Mouse (Mus musculus) heart, postnatal 0 days (tissue): ENCODE measurements at regions not wholly inside any gene's neighbourhood (a gene's known extent, or its start where the extent isn't known, plus 50 kb on each side); places are given as distances from the start of the nearest gene placed in this dataset.

ENCODE experiments used
- ATAC-seq: fragments of 200-750 bp; cut with Nextera tagmentation; 2 replicates; pipeline ENCODE4 v1.8.0; 2017; ENCODE audit warnings: low read depth, moderate number of reproducible peaks, moderate library complexity; ENCODE audit not compliant: insufficient read depth
- DNase-seq: peaks from one replicate; pipeline ENCODE4 v3.0.0-alpha.2; 2016; ENCODE audit warnings: low spot score
- H3K27ac ChIP-seq: fragments of 300-500 bp; sonication (generic); 2 replicates; pipeline ENCODE4 v1.5.1; 2014; ENCODE audit warnings: low read depth, mild to moderate bottlenecking
- H3K27me3 ChIP-seq: fragments of 300-500 bp; sonication (generic); 2 replicates; pipeline ENCODE4 v1.6.1; 2014; ENCODE audit warnings: low read length, mixed read lengths; ENCODE audit not compliant: control insufficient read depth, insufficient read depth
- H3K36me3 ChIP-seq: fragments of 300-500 bp; sonication (generic); replicated peaks from 2 replicates; pipeline ENCODE4 v1.6.1; 2014; ENCODE audit warnings: low read length, mixed read lengths; ENCODE audit not compliant: control insufficient read depth, insufficient read depth
- H3K4me1 ChIP-seq: fragments of 300-500 bp; sonication (generic); 2 replicates; pipeline ENCODE4 v1.6.1; 2014; ENCODE audit warnings: antibody characterized with exemption; ENCODE audit not compliant: control insufficient read depth, insufficient read depth
- H3K4me2 ChIP-seq: fragments of 300-500 bp; sonication (generic); 2 replicates; pipeline ENCODE4 v1.6.1; 2014; ENCODE audit warnings: low read depth, mild to moderate bottlenecking, low read length, moderate library complexity
- H3K4me3 ChIP-seq: fragments of 300-500 bp; sonication (generic); 2 replicates; pipeline ENCODE4 v1.5.1; 2014; ENCODE audit warnings: low read depth, low read length
- H3K9ac ChIP-seq: fragments of 300-500 bp; sonication (generic); replicated peaks from 2 replicates; pipeline ENCODE4 v1.6.1; 2014; ENCODE audit warnings: low read depth, low read length, mixed read lengths
- H3K9me3 ChIP-seq: fragments of 300-500 bp; sonication (generic); replicated peaks from 2 replicates; pipeline ENCODE4 v1.6.1; 2016; ENCODE audit warnings: low read length; ENCODE audit not compliant: control insufficient read depth
- CTCF ChIP-seq: IDR thresholded peaks from 2 replicates; pipeline ENCODE4 v1.5.1; 2016; ENCODE audit warnings: antibody characterized with exemption, control low read depth, low read depth
- EP300 ChIP-seq: IDR thresholded peaks from 2 replicates; pipeline ENCODE4 v1.6.1; 2016; ENCODE audit warnings: antibody characterized with exemption, low read depth
- WGBS: fragments of 180-500 bp; shearing (Covaris S2); extraction: QIAGEN DNeasy Blood & Tissue Kit; methylation state at CpG from one replicate; pipeline ENCODE4 v1.1.7; 2014; 5-methylcytosine and 5-hydroxymethylcytosine counted together

- DNase-seq (no peak), ATAC-seq (no peak)
- Histone ChIP-seq H3K27me3 (no peaks in the 10 kb centered on the region), H3K36me3 (no peaks in the 10 kb centered on the region), H3K4me1 (no peaks in the 10 kb centered on the region), H3K4me3 (no peak overlapping the region), H3K9me3 (no peaks in the 10 kb centered on the region), H3K27ac (no peak overlapping the region), H3K9ac (no peak overlapping the region), H3K4me2 (no peak overlapping the region)
- TF ChIP-seq CTCF (no peak), EP300 (no peak)
- 81% methylated on average over 2 of the region's 2 CpGs for WGBS
These were observed 142.4 kb upstream of the Col1a2 start for GRCm38 (mm10) chr6:4362220-4362619.

GRCm38 (mm10) chr6:4375465-4376037, 129.1 kb upstream of the Col1a2 start:
- no peak overlapping the region for H3K4me3 ChIP-seq
- TF ChIP-seq EP300 (no peak), CTCF (no peak)
- H3K4me1 ChIP-seq, result no peaks in the 10 kb centered on the region
- no peaks in the 10 kb centered on the region for H3K27me3 ChIP-seq
- H3K27ac ChIP-seq, result no peak overlapping the region
- no peaks in the 10 kb centered on the region for H3K36me3 ChIP-seq
- ATAC-seq (no peak), DNase-seq (no peak)
- no peak overlapping the region for H3K9ac ChIP-seq
- no peak overlapping the region for H3K4me2 ChIP-seq
- no peaks in the 10 kb centered on the region for H3K9me3 ChIP-seq
- WGBS, result 77% methylated on average over 12 of the region's 12 CpGs

GRCm38 (mm10) chr6:4396808-4397207, 107.8 kb upstream of the Col1a2 start:
- WGBS, result 93% methylated on average over 7 of the region's 7 CpGs
- no peaks in the 10 kb centered on the region for H3K27me3 ChIP-seq
- H3K9ac ChIP-seq, result no peak overlapping the region
- no peaks in the 10 kb centered on the region for H3K4me1 ChIP-seq
- H3K27ac ChIP-seq, result no peak overlapping the region
- TF ChIP-seq CTCF, result no peak
- no peak for TF ChIP-seq EP300
- ATAC-seq (no peak), DNase-seq (no peak)
- H3K36me3 ChIP-seq, result no peaks in the 10 kb centered on the region
- H3K9me3 ChIP-seq, result no peaks in the 10 kb centered on the region
- no peak overlapping the region for H3K4me2 ChIP-seq
- H3K4me3 ChIP-seq, result no peak overlapping the region

- no peaks in the 10 kb centered on the region for H3K4me1 ChIP-seq
- no peak for TF ChIP-seq CTCF
- H3K36me3 ChIP-seq, result no peaks in the 10 kb centered on the region
- peak overlapping the region; percentile 22 for H3K4me2 ChIP-seq
- H3K27me3 ChIP-seq, result no peaks in the 10 kb centered on the region
- no peak for ATAC-seq
- no peak overlapping the region for H3K27ac ChIP-seq
- H3K4me3 ChIP-seq, result no peak overlapping the region
- no peaks in the 10 kb centered on the region for H3K9me3 ChIP-seq
- H3K9ac ChIP-seq, result no peak overlapping the region
- 43% methylated on average over 16 of the region's 16 CpGs for WGBS
- no peak for DNase-seq
These were observed 106.7 kb upstream of the Col1a2 start for GRCm38 (mm10) chr6:4397695-4398598.

GRCm38 (mm10) chr6:4398599-4398980, 106.0 kb upstream of the Col1a2 start:
- 73% methylated on average over 9 of the region's 9 CpGs for WGBS
- H3K9me3 ChIP-seq, result no peaks in the 10 kb centered on the region
- no peak for DNase-seq
- H3K27me3 ChIP-seq, result no peaks in the 10 kb centered on the region
- TF ChIP-seq CTCF (no peak), EP300 (no peak)
- no peak overlapping the region for H3K9ac ChIP-seq
- no peak for ATAC-seq
- no peaks in the 10 kb centered on the region for H3K4me1 ChIP-seq
- H3K27ac ChIP-seq, result no peak overlapping the region
- H3K4me3 ChIP-seq, result no peak overlapping the region
- no peak overlapping the region for H3K4me2 ChIP-seq
- no peaks in the 10 kb centered on the region for H3K36me3 ChIP-seq

GRCm38 (mm10) chr6:4405301-4405700, 99.3 kb upstream of the Col1a2 start:
- Histone ChIP-seq H3K27me3 (no peaks in the 10 kb centered on the region), H3K4me1 (no peaks in the 10 kb centered on the region), H3K36me3 (no peaks in the 10 kb centered on the region), H3K4me2 (no peak overlapping the region), H3K4me3 (no peak overlapping the region), H3K27ac (no peak overlapping the region), H3K9me3 (no peaks in the 10 kb centered on the region), H3K9ac (no peak overlapping the region)
- TF ChIP-seq EP300, result no peak
- TF ChIP-seq CTCF, result no peak
- ATAC-seq, result no peak
- 84% methylated on average over 3 of the region's 3 CpGs for WGBS
- no peak for DNase-seq
